Mouse (Mus musculus) CD4-positive, CD25-positive, alpha-beta regulatory T cell, adult 4 months (primary cell): ENCODE data around the gene Tas2r118. TPM values are rescaled to one million over a fixed set of nuclear protein-coding genes. Genes with fewer than 3 reads are reported as not detected.

ENCODE experiments used
- ATAC-seq: one replicate; pipeline ENCODE4 v1.8.0; 2017
- polyA plus RNA-seq, 2 experiments: library from polyadenylated mRNA; unstranded; fragments of 100-300 nt; shearing (Covaris generic); gene quantifications; one replicate each; pipeline ENCODE4 v1.2.1; 2017

Tas2r118 gene
- polyA plus RNA-seq = not detected

- no peak for ATAC-seq
These were observed at the start of gene Tas2r118 for GRCm38 (mm10) chr6:23969960-23970359. Tas2r118 (minus strand) TSS chr6:23970060.

- ATAC-seq = no peak
These were observed 48.5 kb upstream of the Tas2r118 start for GRCm38 (mm10) chr6:24018320-24018719.

- ATAC-seq = no peak
These were observed 23.4 kb upstream of the Tas2r118 start for GRCm38 (mm10) chr6:23993276-23993675.

GRCm38 (mm10) chr6:23990687-23991387, 21.0 kb upstream of the Tas2r118 start:
- ATAC-seq = no peak

GRCm38 (mm10) chr6:23986293-23986692, 16.4 kb upstream of the Tas2r118 start:
- no peak for ATAC-seq

- ATAC-seq = no peak
These were observed 2.9 kb downstream of the Tas2r118 start for GRCm38 (mm10) chr6:23966980-23967379.

GRCm38 (mm10) chr6:23965925-23966324, 3.9 kb downstream of the Tas2r118 start:
- ATAC-seq = no peak

- ATAC-seq = no peak
These were observed 6.1 kb downstream of the Tas2r118 start for GRCm38 (mm10) chr6:23963741-23964140.

GRCm38 (mm10) chr6:23940776-23941175, 29.1 kb downstream of the Tas2r118 start:
- ATAC-seq = no peak

- ATAC-seq = no peak
These were observed 31.0 kb downstream of the Tas2r118 start for GRCm38 (mm10) chr6:23938575-23939488.

GRCm38 (mm10) chr6:23936414-23936813, 33.4 kb downstream of the Tas2r118 start:
- no peak for ATAC-seq

GRCm38 (mm10) chr6:23923806-23924205, 46.1 kb downstream of the Tas2r118 start:
- no peak for ATAC-seq

Other genes starting within 250 kb of the Tas2r118 start
- gene Cadps2, start 130.6 kb downstream of the Tas2r118 start, polyA plus RNA-seq = not detected
- gene Slc13a1, start 198.0 kb upstream of the Tas2r118 start, polyA plus RNA-seq = not detected